Mouse (Mus musculus) olfactory bulb, adult 2 months (tissue): ENCODE data around the gene Cep152. TPM values are rescaled to one million over a fixed set of nuclear protein-coding genes. Genes with fewer than 3 reads are reported as not detected.

Source experiments
- H3K27ac ChIP-seq: fragments of 200-500 bp; 2 replicates; pipeline ENCODE4 v1.5.1; 2012; ENCODE audit warnings: low read depth, low read length; ENCODE audit not compliant: insufficient read depth
- H3K4me1 ChIP-seq: fragments of 200-500 bp; 2 replicates; pipeline ENCODE4 v1.6.1; 2012; ENCODE audit warnings: low read length; ENCODE audit not compliant: control insufficient read depth, insufficient read depth
- H3K4me3 ChIP-seq: fragments of 200-500 bp; 2 replicates; pipeline ENCODE4 v1.5.1; 2012; ENCODE audit warnings: mild to moderate bottlenecking, low read depth, low read length, moderate library complexity; ENCODE audit not compliant: insufficient read depth
- CTCF ChIP-seq: fragments of 200-500 bp; IDR thresholded peaks from 2 replicates; pipeline ENCODE4 v1.5.1; 2012; ENCODE audit warnings: low read depth, mild to moderate bottlenecking, low read length, moderate library complexity; ENCODE audit not compliant: insufficient read depth
- POLR2A ChIP-seq: fragments of 200-500 bp; IDR thresholded peaks from 2 replicates; pipeline ENCODE4 v1.6.1; 2012; ENCODE audit warnings: mild to moderate bottlenecking, low read depth, low read length, moderate library complexity; ENCODE audit not compliant: insufficient read depth
- WGBS: fragments of 180-500 bp; shearing (Covaris S2); methylation state at CpG from one replicate; pipeline ENCODE4 v1.1.7; 2018; 5-methylcytosine and 5-hydroxymethylcytosine counted together
- polyA plus RNA-seq: library from polyadenylated mRNA; stranded (reverse); fragments of >200 nt; gene quantifications from 2 replicates; pipeline ENCODE4 v1.2.4, GENCODE M21; 2012; ENCODE audit warnings: low replicate concordance; ENCODE audit not compliant: missing spikeins, insufficient read depth, insufficient read length

The Cep152 gene
- polyA plus RNA-seq, 1 experiment, result not detected

DNA sequence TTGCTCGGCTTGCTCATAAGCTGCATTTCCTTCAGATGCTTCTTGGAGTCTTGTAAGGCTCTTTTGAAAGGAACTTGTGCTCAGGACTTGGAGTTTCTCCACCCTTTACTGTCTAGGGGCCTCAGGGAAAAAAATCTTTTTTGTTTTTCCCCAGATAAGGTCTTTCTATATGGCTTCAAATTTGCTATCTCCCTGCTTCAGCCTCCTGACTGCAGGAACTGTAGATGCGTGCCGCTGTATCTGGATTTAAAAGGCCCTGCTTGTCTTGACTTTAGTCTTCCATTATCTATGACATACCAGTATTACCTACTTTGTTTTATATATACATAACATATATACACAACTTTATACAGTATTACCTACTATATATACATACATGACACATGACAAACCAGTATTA, 37.6 kb upstream of the Cep152 start:
- WGBS, result 98% methylated on average over 3 of the region's 3 CpGs
- no peaks in the 10 kb centered on the region for H3K4me1 ChIP-seq
- H3K27ac ChIP-seq, result no peak overlapping the region
- no peak for TF ChIP-seq POLR2A
- no peak for TF ChIP-seq CTCF
- H3K4me3 ChIP-seq, result no peak overlapping the region

GRCm38 (mm10) chr2:125661156-125661555, 36.2 kb upstream of the Cep152 start:
- H3K4me3 ChIP-seq, result no peak overlapping the region
- no peaks in the 10 kb centered on the region for H3K4me1 ChIP-seq
- H3K27ac ChIP-seq, result no peak overlapping the region
- no peak for TF ChIP-seq POLR2A
- no peak for TF ChIP-seq CTCF
- 76% methylated on average over 4 of the region's 4 CpGs for WGBS

DNA sequence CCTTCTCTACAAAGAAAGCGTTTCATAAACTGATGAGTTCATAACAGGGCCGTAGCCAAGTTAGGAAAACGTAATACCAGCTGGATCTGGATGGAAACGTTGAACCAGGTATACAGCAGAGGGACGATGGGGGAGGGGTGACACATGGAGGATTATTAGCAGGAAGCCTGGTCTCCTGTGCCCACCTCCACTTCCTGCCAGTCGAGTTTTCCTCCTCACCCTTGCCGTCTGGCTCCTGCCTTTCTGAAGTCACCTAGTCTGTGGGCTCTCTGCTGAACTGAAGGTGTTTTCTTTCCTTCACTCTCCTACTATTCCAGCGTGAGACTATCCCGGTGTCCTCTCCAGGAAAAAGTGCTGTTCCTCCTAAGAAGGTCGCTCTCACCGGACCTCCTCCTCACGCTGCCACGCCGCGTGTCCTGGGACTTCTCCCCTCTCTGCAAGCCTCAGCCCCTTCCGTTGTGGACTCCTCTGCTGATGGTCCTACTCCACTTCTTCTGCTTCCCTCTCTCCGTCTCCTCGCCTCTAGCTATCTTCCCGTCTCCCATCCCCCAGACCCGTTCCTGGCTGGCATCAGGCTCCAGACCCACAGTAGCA, 35.7 kb upstream of the Cep152 start:
- 55% methylated on average over 20 of the region's 20 CpGs for WGBS
- Histone ChIP-seq H3K4me3 (no peak overlapping the region), H3K4me1 (no peaks in the 10 kb centered on the region), H3K27ac (no peak overlapping the region)
- TF ChIP-seq POLR2A, result no peak
- TF ChIP-seq CTCF, result no peak

DNA sequence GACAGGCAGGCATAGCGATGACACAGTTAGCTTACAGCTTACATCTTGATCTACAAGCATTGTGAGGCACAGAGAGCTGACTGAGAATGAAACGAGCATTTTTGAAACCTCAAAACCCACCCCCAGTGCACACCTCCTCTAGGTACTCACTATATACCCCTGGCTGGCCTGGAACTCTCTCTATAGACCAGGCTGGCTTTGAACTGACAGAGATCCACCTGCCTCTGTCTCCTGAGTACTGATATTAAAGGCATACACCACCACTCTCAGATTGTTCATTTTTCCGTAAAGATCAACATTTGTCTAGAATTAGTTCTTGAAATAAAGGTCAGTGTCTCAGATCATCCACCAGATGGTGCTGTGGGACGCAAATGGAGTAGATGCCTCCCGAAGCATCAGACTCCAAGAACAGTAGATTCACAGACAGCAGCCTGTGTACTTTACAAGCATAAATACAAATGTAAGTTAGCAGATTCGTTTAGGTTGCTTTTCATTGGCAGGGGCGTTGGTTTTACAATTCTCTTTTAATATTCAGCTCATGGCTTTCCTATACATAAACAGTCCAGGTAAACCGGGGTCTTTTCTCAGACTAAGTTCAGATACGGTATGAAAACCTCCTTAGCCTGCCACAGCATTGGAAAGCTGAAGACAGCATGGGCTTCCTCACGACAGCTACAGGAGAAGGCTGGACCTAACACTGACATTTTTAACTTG, 35.1 kb upstream of the Cep152 start:
- no peaks in the 10 kb centered on the region for H3K4me1 ChIP-seq
- H3K27ac ChIP-seq, result no peak overlapping the region
- H3K4me3 ChIP-seq, result no peak overlapping the region
- TF ChIP-seq CTCF (no peak), POLR2A (no peak)
- WGBS, result 10% methylated on average over 10 of the region's 10 CpGs

DNA sequence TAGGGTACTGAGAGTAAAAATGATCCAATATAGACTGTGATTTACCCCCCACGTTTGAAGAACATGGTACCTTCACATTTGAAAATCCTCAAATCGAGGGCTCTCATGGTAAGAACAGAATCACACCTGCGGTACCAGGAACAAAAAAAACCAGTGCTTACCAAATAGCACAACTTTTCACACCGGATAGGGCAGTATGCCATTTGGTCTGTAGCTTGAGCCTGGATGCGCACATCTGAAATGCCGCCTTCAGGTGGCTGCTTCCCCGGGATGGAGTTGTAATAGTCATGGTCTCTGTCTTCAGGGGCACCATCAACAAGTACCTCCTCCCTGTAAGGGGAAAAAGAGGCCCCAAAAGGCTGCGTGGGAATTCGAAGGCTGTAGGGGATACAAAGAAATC, 30.5 kb upstream of the Cep152 start:
- Histone ChIP-seq H3K27ac (no peak overlapping the region), H3K4me3 (no peak overlapping the region), H3K4me1 (no peaks in the 10 kb centered on the region)
- WGBS, result 93% methylated on average over 9 of the region's 9 CpGs
- TF ChIP-seq CTCF (no peak), POLR2A (no peak)

GRCm38 (mm10) chr2:125653286-125653685, 28.4 kb upstream of the Cep152 start:
- WGBS, result 93% methylated on average over 2 of the region's 2 CpGs
- H3K4me3 ChIP-seq, result no peak overlapping the region
- TF ChIP-seq POLR2A, result no peak
- no peak for TF ChIP-seq CTCF
- no peak overlapping the region for H3K27ac ChIP-seq
- H3K4me1 ChIP-seq, result no peaks in the 10 kb centered on the region

DNA sequence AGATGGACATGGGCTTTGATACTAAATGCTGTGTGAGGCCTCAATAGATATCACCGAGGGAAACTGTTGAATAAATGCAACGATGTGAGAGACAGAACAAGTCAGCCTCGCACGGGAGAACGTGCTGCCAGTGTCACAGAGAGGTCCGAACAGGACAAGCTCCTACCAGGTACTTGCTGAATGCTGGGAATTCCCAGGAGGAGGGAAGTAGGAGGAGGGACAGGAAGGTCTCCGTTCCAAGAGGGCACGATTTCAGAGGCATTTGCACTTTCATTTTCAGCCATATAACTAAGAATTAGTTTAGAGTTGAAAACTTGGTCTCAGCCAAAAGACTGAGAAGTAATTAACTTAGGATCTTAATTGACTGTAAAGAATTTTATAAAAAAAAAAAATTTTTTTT, 26.6 kb upstream of the Cep152 start:
- H3K4me1 ChIP-seq, result no peaks in the 10 kb centered on the region
- TF ChIP-seq CTCF (no peak), POLR2A (no peak)
- no peak overlapping the region for H3K27ac ChIP-seq
- 72% methylated on average over 8 of the region's 8 CpGs for WGBS
- no peak overlapping the region for H3K4me3 ChIP-seq

- 97% methylated on average over 14 of the region's 14 CpGs for WGBS
- H3K27ac ChIP-seq, result no peak overlapping the region
- H3K4me3 ChIP-seq, result no peak overlapping the region
- H3K4me1 ChIP-seq, result no peaks in the 10 kb centered on the region
- TF ChIP-seq CTCF, result no peak
- no peak for TF ChIP-seq POLR2A
Measured at GRCm38 (mm10) chr2:125650742-125651352, 25.9 kb upstream of the Cep152 start.

DNA sequence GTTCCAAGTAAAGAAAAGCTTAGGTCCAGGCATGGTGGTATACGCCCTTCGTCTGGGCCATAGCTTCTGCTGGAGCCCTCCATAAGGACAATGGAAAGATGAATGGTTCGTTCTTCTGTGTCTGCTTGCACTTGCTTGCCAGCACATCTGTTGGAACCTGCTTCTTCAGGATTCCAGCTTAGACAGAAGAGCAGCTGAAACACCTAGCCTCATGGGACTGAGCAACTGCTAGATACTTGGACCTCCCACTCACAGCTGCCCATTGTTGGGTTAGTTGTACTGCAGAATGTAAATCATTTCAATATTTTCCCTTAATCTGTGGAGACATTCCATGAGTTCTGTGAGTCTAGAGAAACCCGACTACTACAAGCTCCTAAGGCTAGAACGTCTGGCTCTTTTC, 25.1 kb upstream of the Cep152 start:
- TF ChIP-seq POLR2A (no peak), CTCF (no peak)
- 93% methylated on average over 5 of the region's 5 CpGs for WGBS
- no peaks in the 10 kb centered on the region for H3K4me1 ChIP-seq
- H3K27ac ChIP-seq, result no peak overlapping the region
- H3K4me3 ChIP-seq, result no peak overlapping the region
